Mouse (Mus musculus): ENCODE data around the gene Ethe1. TPM values are rescaled to one million over a fixed set of nuclear protein-coding genes. Genes with fewer than 3 reads are reported as not detected.

Gene Ethe1
- polyA plus RNA-seq, 1 experiment from 2014 or later: 38.1 TPM

Other genes with a start within 250 kb of the Ethe1 start
- 0.10 TPM in 1 of 2 replicates, not detected in the other for gene Lypd5, start 238.3 kb upstream of the Ethe1 start, polyA plus RNA-seq (2015; fragmentation: Nextera tagmentation; extraction: Ambion mirVana)
- gene Kcnn4, start 217.3 kb upstream of the Ethe1 start, polyA plus RNA-seq (2015; fragmentation: Nextera tagmentation; extraction: Ambion mirVana): 2.5 and 4.3 TPM in 2 replicates
- gene Smg9, start 187.9 kb upstream of the Ethe1 start, polyA plus RNA-seq (2015; fragmentation: Nextera tagmentation; extraction: Ambion mirVana): 20.4 and 22.0 TPM in 2 replicates
- gene Irgc1, start 135.2 kb upstream of the Ethe1 start, polyA plus RNA-seq (2015; fragmentation: Nextera tagmentation; extraction: Ambion mirVana): 0.07 TPM in 1 of 2 replicates, not detected in the other
- 8.0 and 9.7 TPM in 2 replicates for gene Plaur, start 125.1 kb upstream of the Ethe1 start, polyA plus RNA-seq (2015; fragmentation: Nextera tagmentation; extraction: Ambion mirVana)
- gene Cadm4, start 105.5 kb upstream of the Ethe1 start, polyA plus RNA-seq (2015; fragmentation: Nextera tagmentation; extraction: Ambion mirVana): 1.2 and 1.5 TPM in 2 replicates
- 26.3 and 26.6 TPM in 2 replicates for gene Zfp428, start 80.5 kb upstream of the Ethe1 start, polyA plus RNA-seq (2015; fragmentation: Nextera tagmentation; extraction: Ambion mirVana)
- 0.13 and 0.20 TPM in 2 replicates for gene AC161166.1, start 75.1 kb upstream of the Ethe1 start, polyA plus RNA-seq (2015; fragmentation: Nextera tagmentation; extraction: Ambion mirVana)
- gene Irgq, start 56.9 kb upstream of the Ethe1 start, polyA plus RNA-seq (2015; fragmentation: Nextera tagmentation; extraction: Ambion mirVana): 3.3 and 4.1 TPM in 2 replicates
- gene Pinlyp, start 41.4 kb upstream of the Ethe1 start, polyA plus RNA-seq (2015; fragmentation: Nextera tagmentation; extraction: Ambion mirVana): 0.16 TPM in 1 of 2 replicates, not detected in the other
- 79.8 and 88.1 TPM in 2 replicates for gene Xrcc1, start 41.3 kb upstream of the Ethe1 start, polyA plus RNA-seq (2015; fragmentation: Nextera tagmentation; extraction: Ambion mirVana)
- 3.1 TPM in 2 replicates for gene Zfp575, start 98 bp downstream of the Ethe1 start, polyA plus RNA-seq (2015; fragmentation: Nextera tagmentation; extraction: Ambion mirVana)
- gene Phldb3, start 23.2 kb downstream of the Ethe1 start, polyA plus RNA-seq (2015; fragmentation: Nextera tagmentation; extraction: Ambion mirVana): 0.35 and 0.36 TPM in 2 replicates
- 0.27 and 0.49 TPM in 2 replicates for gene Lypd3, start 49.0 kb downstream of the Ethe1 start, polyA plus RNA-seq (2015; fragmentation: Nextera tagmentation; extraction: Ambion mirVana)
- gene Tex101, start 89.1 kb downstream of the Ethe1 start, polyA plus RNA-seq (2015; fragmentation: Nextera tagmentation; extraction: Ambion mirVana): 0.12 TPM in 1 of 2 replicates, not detected in the other
- not detected in 2 replicates for gene BC049730, start 121.7 kb downstream of the Ethe1 start, polyA plus RNA-seq (2015; fragmentation: Nextera tagmentation; extraction: Ambion mirVana)
- not detected in 2 replicates for gene Gm4763, start 139.4 kb downstream of the Ethe1 start, polyA plus RNA-seq (2015; fragmentation: Nextera tagmentation; extraction: Ambion mirVana)
- 3.3 and 3.4 TPM in 2 replicates for gene Cd177, start 172.8 kb downstream of the Ethe1 start, polyA plus RNA-seq (2015; fragmentation: Nextera tagmentation; extraction: Ambion mirVana)
- gene Ceacam10, start 189.7 kb downstream of the Ethe1 start, polyA plus RNA-seq (2015; fragmentation: Nextera tagmentation; extraction: Ambion mirVana): 0.48 and 0.62 TPM in 2 replicates

All from intestine, embryonic 16.5 days (tissue).